Mouse (Mus musculus) urinary bladder, adult 18-20 months (tissue): ENCODE data around the gene Ftl1-ps1.

Experiments
- DNase-seq, 2 experiments: peaks; one replicate each; pipeline ENCODE4 v3.0.0; 2022; ENCODE audit warnings: low spot score in 2 of 2, mixed read lengths in 2 of 2

The Ftl1-ps1 gene

GRCm38 (mm10) chr13:74399298-74399839, at the start of gene Ftl1-ps1:
Ftl1-ps1 (plus strand) TSS chr13:74399694.
- no peak for DNase-seq

GRCm38 (mm10) chr13:74350435-74350906, 49.0 kb upstream of the Ftl1-ps1 start:
- no peak for DNase-seq

GRCm38 (mm10) chr13:74356491-74356890, 43.0 kb upstream of the Ftl1-ps1 start:
- no peak for DNase-seq

- no peak for DNase-seq
These were observed 37.3 kb upstream of the Ftl1-ps1 start for GRCm38 (mm10) chr13:74362218-74362617.

GRCm38 (mm10) chr13:74363176-74363858, 36.2 kb upstream of the Ftl1-ps1 start:
- DNase-seq, result no peak

GRCm38 (mm10) chr13:74363859-74364235, 35.6 kb upstream of the Ftl1-ps1 start, which contains the start of gene Lrrc14b:
Lrrc14b (minus strand) TSS chr13:74364005.
- DNase-seq, result no peak

- DNase-seq, result no peak
These were observed 17.8 kb upstream of the Ftl1-ps1 start for GRCm38 (mm10) chr13:74381533-74382276.

GRCm38 (mm10) chr13:74382289-74382688, 17.2 kb upstream of the Ftl1-ps1 start:
- DNase-seq, result no peak

GRCm38 (mm10) chr13:74389730-74390129, 9.8 kb upstream of the Ftl1-ps1 start:
- no peak for DNase-seq

- DNase-seq, result peak; percentile 37 to 53
These were observed 9.0 kb upstream of the Ftl1-ps1 start, which contains the start of gene Zfp72 for GRCm38 (mm10) chr13:74390371-74390990. Zfp72 (minus strand) TSS chr13:74390836.

- DNase-seq, result no peak
These were observed 8.3 kb upstream of the Ftl1-ps1 start for GRCm38 (mm10) chr13:74391156-74391555.

- no peak for DNase-seq
These were observed 40.4 kb downstream of the Ftl1-ps1 start for GRCm38 (mm10) chr13:74439895-74440294.
